Mouse (Mus musculus) bone marrow, adult 2 months (tissue): ENCODE data around the gene Rab4b.

Source experiments
- CTCF ChIP-seq: fragments of 200-500 bp; IDR thresholded peaks from 2 replicates; pipeline ENCODE4 v1.5.1; 2011; ENCODE audit warnings: low read length, control low read depth; ENCODE audit not compliant: control insufficient read depth, insufficient read depth
- POLR2A ChIP-seq: fragments of 200-500 bp; IDR thresholded peaks from 2 replicates; pipeline ENCODE4 v1.6.1; 2011; ENCODE audit warnings: low read depth, mild to moderate bottlenecking, control low read depth, low read length, borderline replicate concordance; ENCODE audit not compliant: control insufficient read depth

DNA sequence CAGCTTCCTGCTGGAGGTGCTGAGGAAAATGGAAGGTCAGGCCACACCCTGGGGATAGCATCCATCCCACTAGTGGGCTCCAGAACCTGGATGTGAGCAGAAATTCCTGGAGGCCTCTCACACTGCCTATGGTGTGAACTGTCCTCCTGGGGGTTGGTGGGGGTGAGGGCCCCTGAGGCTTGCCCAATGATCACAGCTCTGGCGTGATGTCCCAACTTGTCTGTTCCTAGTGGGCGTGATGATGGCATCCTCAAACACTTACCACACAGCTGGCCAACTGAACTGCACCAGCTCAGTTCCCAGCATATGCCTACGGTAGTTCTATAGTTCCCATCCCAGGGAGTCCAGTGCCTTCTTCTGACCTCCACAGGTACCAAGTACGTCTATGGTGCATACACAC, 53.7 kb downstream of the Rab4b start:
- TF ChIP-seq POLR2A (no peak), CTCF (no peak)
